Mouse (Mus musculus): ENCODE measurements around the gene Rab5b. TPM values are rescaled to one million over a fixed set of nuclear protein-coding genes. Genes with fewer than 3 reads are reported as not detected.
"Not testable (repeated sequence)": the region's sequence is repeated elsewhere in the genome, so short reads cannot be mapped to it uniquely, and the experiment has no call there.

Gene Rab5b
- total RNA-seq (2021) = 100 to 1,000 TPM; 111 to 125 TPM
- long read RNA-seq, experiment 1, partial matches to known transcripts = 1 of 21 reads
- long read RNA-seq, experiment 1, other reads (novel, unspliced or antisense) = 16 of 21 reads
- long read RNA-seq, experiment 2, transcript Rab5b-201 (6 exons, 3,180 nt) = major isoform, 7 of 13 reads
- long read RNA-seq, experiment 2, partial matches to known transcripts = 1 of 13 reads
- long read RNA-seq, experiment 2, other reads (novel, unspliced or antisense) = 5 of 13 reads

DNA sequence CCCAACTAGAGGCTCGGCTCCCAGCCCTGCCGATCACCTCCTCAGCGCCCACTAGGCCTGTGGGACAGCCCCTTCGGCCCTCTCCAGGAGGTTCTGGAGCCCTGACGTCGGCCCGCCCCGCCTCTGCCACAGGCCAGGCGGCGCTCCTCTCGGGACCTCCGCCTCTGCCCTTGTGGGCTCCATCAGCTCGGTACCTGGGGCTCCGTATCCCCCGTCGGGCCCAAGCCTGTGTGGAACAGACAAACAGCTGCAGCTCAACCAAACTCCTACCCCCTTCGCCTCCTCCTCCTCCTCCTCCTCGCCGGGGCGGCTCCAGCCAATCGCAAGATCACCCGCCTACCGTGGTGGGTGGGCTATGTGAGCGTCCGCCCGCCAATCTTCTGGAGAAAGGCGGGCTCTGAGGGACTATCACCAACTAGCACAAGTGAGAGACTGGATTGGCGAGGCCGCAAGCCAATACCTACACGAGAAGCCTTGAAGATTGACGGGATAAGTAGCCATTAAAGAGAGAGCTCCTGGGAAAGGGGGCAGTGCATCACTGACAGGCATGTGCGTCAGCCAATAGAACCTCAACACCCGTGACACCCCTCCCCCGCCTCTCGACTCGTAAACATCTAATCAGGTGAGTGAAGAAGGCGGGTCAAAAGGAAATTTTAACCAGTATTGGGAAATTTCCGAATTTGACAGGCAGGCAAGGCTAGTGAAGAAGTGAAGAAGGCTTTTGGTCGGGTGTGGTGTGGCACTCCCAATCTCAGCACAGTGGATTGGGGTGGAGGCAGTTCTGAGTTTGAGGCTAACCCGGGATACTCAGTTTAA, at the start of gene Rab5b:
TSS of gene Rab5b (minus strand) at position 273 of the 816 bp plus-strand sequence.
- DNase-seq = peak; percentile 98 to 99

- peak in 1 of 2 experiments; percentile 34 for DNase-seq
Observed at GRCm38 (mm10) chr10:128744680-128745601, 48.9 kb upstream of the Rab5b start, which contains the start of gene Dgka. Dgka (minus strand) TSS chr10:128744855.

DNA sequence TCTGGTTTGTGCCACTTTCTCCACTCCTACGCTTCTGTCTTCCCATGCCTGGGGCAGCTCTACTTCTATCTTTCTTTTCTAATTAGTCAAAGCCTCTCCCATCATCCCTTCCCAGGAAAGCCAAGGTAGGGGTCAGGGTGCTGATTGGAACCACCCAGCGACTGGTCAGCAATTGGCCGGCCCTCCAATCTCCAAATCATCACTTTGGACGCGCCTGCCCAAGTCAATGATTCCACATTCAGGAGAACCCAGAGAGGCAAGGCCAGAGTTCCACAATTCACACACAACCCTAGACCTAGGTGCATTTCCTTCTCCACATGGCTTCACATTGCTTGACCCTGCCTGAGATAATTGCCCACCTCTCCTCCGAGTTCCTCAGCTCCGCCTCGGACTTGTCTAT, 48.1 kb upstream of the Rab5b start:
- DNase-seq = peak in 1 of 2 experiments; percentile 19

DNA sequence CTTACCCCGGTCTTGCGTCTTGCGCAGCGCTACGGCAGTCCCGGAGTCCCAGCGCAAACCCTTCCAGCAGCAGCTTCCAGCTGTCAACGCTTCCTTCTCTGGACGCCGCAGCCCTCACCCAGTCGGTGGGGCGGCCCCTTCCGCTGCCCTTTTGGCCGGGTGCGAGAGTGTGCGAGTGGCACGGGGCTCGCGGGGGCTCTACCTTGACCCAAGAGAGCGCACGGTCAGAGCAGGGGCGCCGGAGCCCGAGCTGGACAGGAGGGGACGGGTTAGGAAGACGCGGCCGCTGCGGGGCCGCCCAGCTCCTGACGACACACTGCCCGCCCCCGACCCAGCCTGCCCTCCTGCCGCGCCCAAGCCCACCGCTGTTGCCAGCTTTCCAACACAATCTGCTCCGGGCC, 47.7 kb upstream of the Rab5b start:
- DNase-seq = peak; percentile 69 to 77

GRCm38 (mm10) chr10:128743235-128743634, 47.2 kb upstream of the Rab5b start:
- DNase-seq = no peak

DNA sequence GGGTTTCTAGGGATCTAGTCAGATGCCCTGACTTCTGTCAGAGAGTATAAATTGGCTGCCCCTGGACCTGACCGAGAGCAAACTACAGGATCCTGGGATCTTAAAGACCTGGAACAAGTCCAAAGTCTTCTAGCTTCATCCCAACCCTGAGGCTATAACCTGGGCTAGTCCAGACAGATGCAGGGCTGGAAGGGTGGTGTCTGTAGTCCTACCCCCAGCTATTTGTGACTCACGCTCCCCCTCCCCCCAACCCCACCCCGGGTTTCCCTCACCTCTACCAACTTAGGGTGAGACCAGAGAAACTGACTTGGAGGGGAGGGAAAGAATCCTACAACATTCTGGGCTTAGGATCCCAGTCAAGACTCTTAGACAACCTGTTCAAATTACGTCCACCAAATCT, 46.6 kb upstream of the Rab5b start:
- no peak for DNase-seq

DNA sequence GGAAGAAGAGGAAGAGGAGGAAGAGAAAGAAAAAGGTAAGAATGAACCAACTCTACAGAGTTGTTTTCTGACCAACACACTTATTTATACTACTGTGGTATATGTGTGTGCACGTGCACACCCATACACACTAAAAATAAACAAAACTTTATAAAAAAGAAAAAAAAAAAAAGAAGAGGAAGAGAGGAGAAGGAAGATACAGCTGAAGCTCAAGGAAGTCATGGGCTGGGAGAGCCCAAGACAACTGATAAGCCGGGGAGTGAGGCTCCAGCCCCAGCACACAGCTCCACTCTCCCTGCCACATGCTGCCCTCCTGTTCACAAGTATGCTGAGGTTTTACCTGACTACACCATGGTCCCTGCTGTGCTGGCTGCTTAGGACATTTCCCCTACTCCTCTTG, 44.2 kb upstream of the Rab5b start:
- DNase-seq = no peak

DNA sequence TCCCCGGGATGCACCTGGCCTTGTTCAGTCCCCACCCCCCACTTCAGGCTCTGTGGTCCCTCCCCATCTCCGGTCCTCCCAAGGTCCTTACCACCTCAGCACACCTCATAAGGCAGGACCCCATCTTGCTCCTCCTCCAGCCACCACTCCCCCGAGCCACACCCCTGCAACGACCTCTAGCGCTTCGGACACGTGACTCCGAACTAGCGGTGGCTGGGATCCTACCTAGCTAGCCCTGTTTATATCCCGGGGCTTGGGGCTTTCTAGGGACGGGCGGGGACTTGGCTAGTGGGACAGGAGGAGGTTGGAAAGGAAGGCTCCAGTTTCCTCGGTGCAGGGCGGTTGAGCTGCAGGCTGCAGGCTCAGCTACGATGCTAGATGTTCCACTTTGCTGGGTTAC, 41.4 kb upstream of the Rab5b start:
- DNase-seq = peak; percentile 60 to 67

GRCm38 (mm10) chr10:128731992-128732391, 35.9 kb upstream of the Rab5b start:
- no peak for DNase-seq

- peak; percentile 78 to 84 for DNase-seq
Observed at GRCm38 (mm10) chr10:128731002-128731433, 35.0 kb upstream of the Rab5b start.

- no peak for DNase-seq
Observed at GRCm38 (mm10) chr10:128728059-128728458, 32.0 kb upstream of the Rab5b start.

DNA sequence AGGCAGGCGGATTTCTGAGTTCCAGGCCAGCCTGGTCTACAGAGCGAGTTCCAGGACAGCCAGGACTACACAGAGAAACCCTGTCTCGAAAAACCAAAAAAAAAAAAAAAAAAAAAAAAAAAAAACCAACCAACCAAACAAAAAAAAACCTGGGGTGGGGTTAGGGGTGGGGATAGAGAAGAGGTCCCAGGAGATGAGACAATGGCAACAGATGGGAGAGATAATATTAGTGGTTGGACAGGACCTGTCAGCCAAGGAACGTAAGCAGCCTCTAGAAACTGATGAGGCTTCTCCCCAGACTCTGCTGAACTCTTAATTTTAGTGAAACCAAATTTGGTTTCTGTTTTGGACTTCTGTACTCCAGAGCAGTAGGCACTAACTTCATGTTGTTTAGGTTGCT, 29.4 kb upstream of the Rab5b start:
- not testable (repeated sequence) for DNase-seq

GRCm38 (mm10) chr10:128715559-128716537, 19.8 kb upstream of the Rab5b start:
- DNase-seq = no peak

GRCm38 (mm10) chr10:128711318-128711717, 15.3 kb upstream of the Rab5b start:
- not testable (repeated sequence) for DNase-seq

GRCm38 (mm10) chr10:128705317-128705693, 9.2 kb upstream of the Rab5b start:
- DNase-seq = no peak

- peak; percentile 95 to 97 for DNase-seq
Observed at GRCm38 (mm10) chr10:128704491-128705316, 8.6 kb upstream of the Rab5b start, which contains the start of gene Cdk2. Cdk2 (minus strand) TSS chr10:128705031.

- no peak for DNase-seq
Observed at GRCm38 (mm10) chr10:128703895-128704294, 7.8 kb upstream of the Rab5b start, which contains the start of gene Pmel. Pmel (plus strand) TSS chr10:128704195.

GRCm38 (mm10) chr10:128702328-128703007, 6.4 kb upstream of the Rab5b start:
- peak; percentile 35 to 53 for DNase-seq

DNA sequence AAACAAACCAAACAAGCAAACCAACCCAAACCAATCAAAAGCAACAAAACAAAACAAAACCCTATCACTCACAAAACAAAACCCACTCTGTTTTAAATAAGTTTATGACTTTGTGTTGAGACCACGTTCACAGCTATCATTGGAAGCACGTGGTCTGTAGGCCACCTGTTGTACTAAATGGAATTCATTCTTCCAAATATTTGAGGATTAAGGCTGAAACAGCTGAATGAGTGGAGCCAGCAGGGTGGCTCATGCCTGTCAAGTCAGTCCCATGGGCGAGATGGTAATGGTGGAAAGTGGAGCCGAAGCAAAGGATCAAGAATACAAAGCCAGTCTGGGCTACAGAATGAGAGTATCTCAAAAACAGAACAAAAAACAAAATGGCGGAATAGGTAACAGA, 4.6 kb upstream of the Rab5b start:
- DNase-seq = no peak

Measured in adrenal gland, postnatal 36 days (tissue).